Mouse (Mus musculus): ENCODE measurements at regions not wholly inside any gene's neighbourhood (a gene's known extent, or its start where the extent isn't known, plus 50 kb on each side); places are given as distances from the start of the nearest gene placed in this dataset.

DNA sequence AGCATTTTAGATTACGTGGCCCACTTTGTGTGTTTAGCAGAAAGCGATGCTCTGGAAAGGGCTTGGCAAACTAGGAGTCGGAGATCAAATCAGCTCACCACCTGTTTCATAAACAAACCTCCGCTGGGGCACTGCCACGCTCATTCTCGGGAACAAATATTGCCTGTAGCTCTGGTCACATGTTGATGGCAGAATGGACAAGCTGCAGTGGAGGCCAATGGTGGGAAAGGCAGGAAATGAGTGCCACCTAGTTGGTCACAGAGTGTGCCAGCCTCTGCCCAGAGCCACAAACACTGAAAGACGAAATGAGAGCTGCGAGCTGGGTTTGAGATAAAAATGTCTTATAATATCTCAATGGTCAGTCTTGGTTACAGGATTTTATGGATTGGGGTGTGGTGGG lies 259.2 kb upstream of the Csf3r start:
- no peak for DNase-seq

DNA sequence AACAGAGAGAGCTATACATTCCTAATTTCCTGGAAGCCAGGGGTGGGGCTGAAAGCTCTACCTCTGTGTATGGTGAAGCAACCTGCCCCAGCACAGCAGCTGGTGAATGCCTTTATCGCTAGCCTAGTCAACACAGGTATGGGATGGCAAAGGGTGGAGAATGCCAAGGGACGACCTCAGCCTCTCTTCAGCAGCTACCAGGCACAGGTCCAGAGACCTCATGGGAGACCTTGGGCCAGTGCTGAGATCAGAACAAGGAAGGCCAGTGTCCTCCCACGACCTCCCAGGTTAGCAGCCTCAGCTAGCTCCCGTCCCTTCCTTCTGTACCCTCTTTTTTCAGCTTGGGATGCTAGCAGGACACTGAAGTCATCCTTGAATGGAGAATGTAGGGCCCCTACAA lies 247.2 kb upstream of the Csf3r start:
- DNase-seq, result no peak

DNA sequence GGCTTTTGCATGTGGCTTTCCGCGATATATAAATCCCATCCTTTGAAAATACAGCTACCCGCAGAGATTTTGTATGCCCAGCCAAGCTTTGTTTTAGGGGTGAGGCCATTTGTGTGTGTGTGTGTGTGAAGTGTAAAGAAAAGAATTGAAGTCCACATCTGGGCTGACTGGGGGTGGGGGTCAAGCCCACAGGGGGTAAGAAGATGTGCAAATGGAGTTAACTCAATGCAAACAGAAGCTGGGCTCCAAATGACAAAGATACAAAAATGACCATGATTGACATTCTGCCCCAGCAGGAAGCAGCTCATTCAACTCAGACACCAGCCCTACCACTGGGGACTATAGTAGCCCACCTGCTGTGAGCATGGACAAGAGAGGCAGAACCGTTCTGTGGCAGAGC lies 244.2 kb upstream of the Csf3r start:
- DNase-seq, result no peak

DNA sequence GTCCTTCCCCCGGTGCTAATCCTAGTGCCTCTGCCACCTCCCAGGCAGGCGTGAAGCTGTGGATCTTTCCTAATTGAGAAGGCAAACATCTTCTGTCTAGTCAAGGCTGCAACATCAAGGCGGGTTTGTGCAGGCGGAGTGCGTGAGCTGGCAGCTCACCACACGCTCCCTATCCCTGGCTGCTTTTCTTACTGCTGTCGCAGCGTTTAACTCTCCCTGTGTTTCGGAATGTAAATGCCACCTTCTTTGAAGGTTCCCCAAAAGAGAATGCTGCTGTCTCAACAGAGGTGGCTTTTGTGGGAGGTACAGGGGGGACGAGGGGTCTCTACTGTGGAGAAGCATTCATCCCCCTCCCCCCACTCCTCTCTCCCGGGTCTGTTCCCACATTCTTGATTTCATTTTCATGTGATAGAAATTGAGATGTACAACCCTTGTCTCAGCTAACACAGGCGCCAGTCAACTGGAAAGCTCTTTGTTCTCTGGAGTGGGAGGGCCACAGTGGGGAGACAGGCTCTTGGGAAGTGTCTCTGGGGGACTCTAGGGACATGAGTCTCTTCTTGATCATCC lies 243.3 kb upstream of the Csf3r start:
- no peak for DNase-seq

- no peak for DNase-seq
Observed at GRCm38 (mm10) chr4:125782346-125782745, 242.0 kb upstream of the Csf3r start.

DNA sequence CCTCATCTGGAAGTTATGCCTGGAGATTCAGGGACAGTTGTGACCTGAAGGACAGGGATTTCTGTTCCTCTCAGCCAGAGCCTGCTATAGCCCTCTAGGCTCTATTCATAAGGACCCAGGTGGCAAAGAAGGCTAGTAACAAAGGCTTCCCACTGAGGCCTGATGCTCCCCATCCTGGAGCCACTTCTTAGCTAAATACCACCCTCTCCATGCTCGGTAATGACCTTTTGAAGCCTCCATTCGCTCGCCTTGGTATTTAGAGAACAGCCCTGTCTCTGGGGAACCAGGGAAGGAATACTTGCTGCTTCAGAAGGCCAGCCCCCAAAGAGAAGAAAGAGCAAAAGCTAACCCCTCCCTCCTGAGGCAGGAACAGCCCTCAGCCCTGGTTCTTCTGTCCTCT lies 238.3 kb upstream of the Csf3r start:
- DNase-seq, result no peak

GRCm38 (mm10) chr4:125794679-125795078 lies 229.7 kb upstream of the Csf3r start:
- DNase-seq, result no peak

GRCm38 (mm10) chr4:125807923-125808322 lies 216.4 kb upstream of the Csf3r start:
- no peak for DNase-seq

DNA sequence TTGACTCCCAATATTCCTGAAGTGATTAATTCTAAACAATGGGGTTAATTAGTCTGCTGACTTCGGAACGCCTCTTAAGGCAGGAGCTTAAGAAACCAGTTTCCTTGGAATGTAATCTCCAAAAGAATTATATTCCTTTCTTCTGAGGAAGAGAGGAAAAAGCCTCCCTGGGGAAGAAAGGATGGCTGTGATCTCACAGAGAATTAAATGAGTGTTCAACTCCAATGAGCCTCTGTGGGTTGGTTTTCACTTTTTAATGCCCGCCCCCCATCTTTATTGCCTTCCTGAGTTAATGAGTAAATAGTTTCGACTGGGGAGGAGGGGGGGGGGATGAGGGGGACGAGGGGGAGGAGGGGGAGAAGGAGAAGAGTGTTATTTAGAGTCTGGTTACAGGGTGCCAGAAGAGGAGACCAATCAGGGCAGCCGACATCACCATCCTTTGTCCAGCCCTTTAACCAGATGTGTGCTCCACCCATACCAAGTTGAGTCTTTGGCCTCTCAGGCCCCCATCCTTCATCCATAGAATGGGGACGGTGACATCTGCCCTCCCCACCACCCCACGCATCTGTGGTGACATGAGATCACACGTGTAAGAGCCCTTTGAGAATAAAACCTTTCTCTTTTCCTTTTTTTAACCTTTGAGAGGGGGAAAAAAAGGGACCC lies 214.8 kb upstream of the Csf3r start:
- no peak for DNase-seq

DNA sequence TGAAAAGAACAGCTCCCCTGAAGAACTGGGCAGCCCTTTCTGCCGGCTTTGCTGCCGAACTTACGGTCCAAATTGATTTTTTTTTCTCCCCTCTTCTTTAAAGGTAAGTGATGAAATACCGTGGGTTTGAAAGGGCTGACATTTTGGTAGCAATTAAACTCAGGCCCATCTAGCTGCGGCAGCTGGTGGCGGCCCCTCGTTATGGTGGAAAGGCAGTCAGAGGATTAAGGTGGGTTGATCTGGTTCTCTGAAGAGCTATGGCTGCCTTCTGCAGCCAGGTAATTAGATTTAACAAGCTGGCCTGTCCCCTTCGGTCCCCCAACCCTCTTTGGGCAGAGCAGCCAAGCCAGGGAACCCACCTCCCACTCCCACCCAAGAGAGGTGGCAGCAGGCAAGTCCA lies 214.1 kb upstream of the Csf3r start:
- no peak for DNase-seq

DNA sequence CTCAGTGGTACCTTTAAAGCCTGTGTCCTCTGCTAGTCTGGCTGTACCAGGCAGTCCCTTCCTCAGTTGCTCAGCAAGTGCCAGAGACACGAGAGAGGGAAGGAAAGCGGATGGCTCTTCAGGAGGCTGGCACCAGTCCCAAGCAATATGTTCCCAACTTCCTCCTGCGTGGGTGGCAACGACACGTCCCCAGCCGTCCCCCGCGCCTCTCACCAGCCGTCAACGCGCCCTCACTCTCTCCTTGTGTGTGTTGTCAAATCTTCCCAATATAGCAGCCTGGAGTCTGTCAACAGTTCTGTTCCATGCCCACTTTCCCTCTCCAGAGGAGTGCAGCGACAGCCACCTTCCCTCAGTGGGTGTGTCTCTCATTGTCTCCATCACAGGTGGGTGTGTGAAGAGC lies 210.0 kb upstream of the Csf3r start:
- no peak for DNase-seq

- DNase-seq, result no peak
Observed at GRCm38 (mm10) chr4:125815276-125815675, 209.1 kb upstream of the Csf3r start.

DNA sequence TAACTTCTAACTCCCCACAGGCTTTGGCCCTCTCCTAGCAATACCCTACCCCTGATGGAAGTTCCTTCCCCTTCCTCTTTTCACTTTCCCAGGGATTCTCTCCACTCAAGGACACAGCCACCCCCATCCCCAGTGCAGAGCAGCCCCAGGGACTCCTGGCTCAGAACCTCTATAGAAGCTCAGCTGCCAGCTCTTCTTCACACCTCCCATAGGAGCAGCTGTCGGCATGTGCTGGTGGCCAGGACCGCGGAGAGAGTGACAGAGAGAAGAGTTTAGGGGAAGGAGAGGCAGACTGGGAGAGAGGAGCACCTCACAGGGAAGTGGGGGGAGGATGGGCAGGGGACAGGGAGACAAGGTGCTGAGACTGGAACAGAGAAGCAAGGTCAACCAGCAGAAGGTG lies 199.8 kb upstream of the Csf3r start:
- DNase-seq, result no peak

DNA sequence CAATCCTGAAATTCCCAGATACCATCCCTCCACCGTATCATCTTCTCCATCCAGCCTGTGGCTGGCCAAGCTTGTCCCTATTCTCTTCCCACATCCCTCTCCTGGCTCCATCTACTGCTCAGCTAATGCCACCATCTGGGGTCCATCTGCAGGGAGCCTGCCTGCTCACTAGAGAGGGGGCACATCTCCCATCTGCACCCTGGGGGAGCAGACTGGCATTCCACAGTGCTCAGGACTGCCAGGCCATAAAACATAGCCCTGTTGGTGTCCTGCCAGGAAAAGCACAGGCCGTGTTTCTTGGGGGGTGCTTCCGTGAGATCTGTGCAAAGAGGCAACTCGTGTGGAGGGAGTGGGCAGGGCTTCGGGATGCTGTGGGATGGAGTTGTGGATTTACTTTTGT lies 197.9 kb upstream of the Csf3r start:
- no peak for DNase-seq

- DNase-seq, result no peak
Observed at GRCm38 (mm10) chr4:125835250-125835649, 189.1 kb upstream of the Csf3r start.

GRCm38 (mm10) chr4:125847568-125847967 lies 176.8 kb upstream of the Csf3r start:
- no peak for DNase-seq

- peak; percentile 23 for DNase-seq
Observed at GRCm38 (mm10) chr4:125850300-125850699, 174.1 kb upstream of the Csf3r start.

DNA sequence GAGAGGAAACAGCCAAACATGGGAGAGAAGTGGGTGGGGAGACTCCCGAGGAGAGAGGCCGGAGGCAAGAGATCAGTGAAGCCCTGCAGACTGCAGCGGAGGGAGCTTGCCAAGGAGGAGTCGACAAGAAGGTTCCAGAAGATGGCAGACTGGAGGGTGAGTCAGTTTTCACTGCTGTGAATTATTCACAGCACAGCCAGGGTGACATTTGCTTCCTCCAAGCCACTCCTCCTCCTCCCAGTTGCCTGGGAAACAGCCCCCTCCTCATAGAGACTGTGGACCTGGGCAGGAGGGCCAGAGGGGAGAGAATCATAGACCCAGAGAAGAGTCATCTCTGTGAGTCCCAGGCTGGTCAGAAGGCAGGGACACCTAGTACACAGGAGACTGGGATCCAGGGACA lies 171.8 kb upstream of the Csf3r start:
- DNase-seq, result no peak

DNA sequence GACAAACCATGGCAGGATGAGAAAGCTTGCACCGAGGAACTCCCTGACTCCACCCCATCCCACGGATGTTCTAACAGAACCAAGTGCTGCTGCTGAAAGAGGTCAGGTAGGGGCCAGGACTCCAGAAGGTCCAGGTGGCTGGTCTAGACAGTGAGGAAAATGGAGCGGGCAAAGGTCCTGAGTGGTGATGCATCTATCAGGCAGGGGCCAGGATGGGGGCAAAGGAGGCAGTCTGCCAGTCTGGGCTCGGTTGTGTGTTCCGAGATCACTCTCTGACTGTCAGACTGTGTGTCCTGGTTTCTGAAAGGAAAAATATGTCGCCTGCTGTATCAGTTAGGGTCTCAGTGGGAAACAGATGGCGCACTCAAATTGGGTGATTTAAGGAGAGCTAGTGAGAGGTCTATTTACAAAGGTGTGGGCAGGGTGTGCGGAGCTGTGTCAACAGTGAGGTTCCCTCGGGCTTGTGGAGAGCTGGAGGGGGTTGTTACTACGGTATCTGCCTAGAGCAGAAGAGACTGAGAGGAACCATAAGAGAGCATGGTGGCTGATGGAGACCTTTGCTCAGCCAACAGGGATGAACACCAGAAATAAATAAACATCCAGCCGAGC lies 168.3 kb upstream of the Csf3r start:
- DNase-seq, result no peak

DNA sequence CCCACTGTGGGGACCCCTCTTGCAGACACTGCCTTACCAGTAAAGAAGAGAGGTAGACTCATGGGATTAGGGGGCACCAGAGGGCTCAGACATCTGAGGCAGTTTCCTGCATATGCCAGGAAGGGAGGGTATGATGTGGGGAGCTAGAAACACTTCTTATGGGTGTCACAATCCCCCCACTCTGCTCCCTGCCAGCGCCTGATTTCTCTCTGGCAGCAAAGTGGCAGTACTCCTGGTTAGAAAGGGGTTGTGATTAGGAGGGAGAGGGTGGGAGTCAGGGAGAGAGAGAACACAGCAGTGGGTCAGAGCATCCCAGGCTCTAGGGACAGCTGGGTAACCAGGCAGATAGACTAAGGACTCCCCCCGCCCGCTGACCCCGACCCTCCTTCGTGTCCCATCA lies 167.6 kb upstream of the Csf3r start:
- DNase-seq, result no peak

DNA sequence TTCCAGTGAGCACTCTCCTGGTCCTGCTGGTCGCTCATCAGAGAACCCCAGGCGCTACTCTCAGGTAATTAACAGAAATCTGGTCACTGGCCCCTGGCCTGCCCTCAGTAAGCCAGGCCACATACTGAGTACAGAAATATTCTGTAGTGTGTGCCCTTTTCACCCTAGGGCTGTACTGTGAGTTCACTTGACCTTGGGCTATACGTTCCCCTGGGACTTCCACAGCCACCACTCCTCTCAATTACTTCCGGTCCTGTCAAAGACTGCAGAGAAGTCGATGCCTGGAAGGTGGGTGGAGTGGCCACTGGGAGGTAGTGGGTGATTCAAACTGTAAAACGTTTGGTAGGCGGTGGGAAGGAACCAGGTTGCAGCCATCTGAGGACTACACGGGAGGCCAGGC lies 159.3 kb upstream of the Csf3r start:
- DNase-seq, result no peak

- no peak for DNase-seq
Observed at GRCm38 (mm10) chr4:125865728-125866127, 158.6 kb upstream of the Csf3r start.

GRCm38 (mm10) chr4:125871211-125871610 lies 153.1 kb upstream of the Csf3r start:
- no peak for DNase-seq

DNA sequence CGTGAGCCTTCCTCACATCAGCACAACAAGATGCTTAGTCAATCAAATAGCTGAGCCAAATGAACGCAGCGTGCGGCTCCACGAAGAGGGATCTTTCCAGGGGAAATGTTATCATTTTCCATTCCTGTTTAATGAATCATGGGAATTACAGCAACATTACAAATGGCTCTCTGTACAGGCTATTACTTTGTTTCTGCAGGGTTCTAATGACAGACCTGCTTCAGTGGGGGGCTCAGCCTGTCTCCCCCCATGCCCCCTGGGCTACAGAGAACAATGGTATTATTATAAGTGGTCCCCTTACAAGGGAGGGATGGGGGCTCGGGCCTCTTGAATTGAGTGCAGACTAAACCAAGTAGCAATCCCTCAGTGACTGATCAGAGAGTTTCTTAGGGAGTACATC lies 144.3 kb upstream of the Csf3r start:
- DNase-seq, result no peak

- no peak for DNase-seq
Observed at GRCm38 (mm10) chr4:125882531-125882930, 141.8 kb upstream of the Csf3r start.

All from thymus, postnatal 25 days (tissue).